Mouse (Mus musculus) thymus, adult 2 months (tissue): Measurements from ENCODE around the gene Nop16.

Experiments
- CTCF ChIP-seq: fragments of 200-500 bp; IDR thresholded peaks from 2 replicates; pipeline ENCODE4 v1.5.1; 2012; ENCODE audit warnings: mild to moderate bottlenecking, control low read depth, low read length, moderate library complexity, borderline replicate concordance; ENCODE audit not compliant: control insufficient read depth, poor library complexity, insufficient read depth; ENCODE audit errors: extremely low read depth
- POLR2A ChIP-seq: fragments of 200-500 bp; IDR thresholded peaks from 2 replicates; pipeline ENCODE4 v1.6.1; 2012; ENCODE audit warnings: mild to moderate bottlenecking, low read length, control low read depth, moderate library complexity; ENCODE audit not compliant: control insufficient read depth, poor library complexity, insufficient read depth; ENCODE audit errors: extremely low read depth

GRCm38 (mm10) chr13:54591776-54592356, 2.0 kb upstream of the Nop16 start:
- TF ChIP-seq POLR2A, result no peak
- no peak for TF ChIP-seq CTCF
